Comparison of ENCODE assay signal across 11 mouse cellular contexts in the genomic region with DNA sequence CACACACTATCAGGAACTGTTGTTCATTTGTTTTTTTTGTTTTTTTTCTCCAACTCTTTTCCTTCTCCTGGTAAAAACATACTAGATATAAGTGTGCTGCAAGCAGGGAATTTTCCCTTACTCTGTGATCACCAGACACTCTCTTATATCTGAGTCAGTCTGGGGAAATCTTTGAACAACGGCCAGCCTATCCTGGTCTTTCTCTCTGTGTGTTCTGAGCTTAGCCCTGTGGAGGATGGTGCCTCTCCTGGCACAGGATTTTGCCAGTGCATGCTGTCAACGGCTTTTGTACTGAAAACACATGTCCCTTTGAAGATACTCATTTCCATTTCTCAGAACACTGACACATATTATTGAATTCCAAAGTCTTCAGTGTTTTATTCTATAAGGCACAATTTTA.
DNase-seq lines count a peak whose midpoint lies in the region; ATAC-seq and TF ChIP-seq lines count a peak whose summit lies in the region.
"Had no signal": no experiment of that assay in that cellular context is flagged by ENCODE, and none has a peak within 500 bp of the region (broad histone marks: within the 10 kb centered on the region; RNA-seq: fewer than 3 reads in every experiment).

No protein-coding gene starts in this region.

- H3K27ac ChIP-seq in embryonic facial prominence, embryonic 14.5 days (replicated peaks; ENCODE audit: low read depth, low read length) = no peak overlapping the region
- no peak overlapping the region for H3K27ac ChIP-seq in embryonic facial prominence, embryonic 10.5 days (replicated peaks)
- no peak overlapping the region for H3K27ac ChIP-seq in limb, embryonic 14.5 days (replicated peaks; ENCODE audit: low read depth, low read length)
- no peak overlapping the region for H3K27ac ChIP-seq in limb, embryonic 10.5 days
- H3K27ac ChIP-seq: liver, embryonic 15.5 days had no signal

- DNase-seq in embryonic facial prominence, embryonic 14.5 days (ENCODE audit: low spot score) = peak; percentile 51
- no peak for DNase-seq in embryonic facial prominence, embryonic 10.5 days (ENCODE audit: low spot score)
- DNase-seq in limb, embryonic 14.5 days (ENCODE audit: low spot score) = peak; percentile 25
- no peak for DNase-seq in limb, embryonic 10.5 days (ENCODE audit: low spot score)
- peak; percentile 55 for DNase-seq in layer of hippocampus, adult 9-11 months
- peak; percentile 7 to 31 for DNase-seq in right cerebral cortex, adult 2 months (ENCODE audit: low spot score in 2 of 2)
- no peak for DNase-seq in adrenal gland, adult (ENCODE audit: inconsistent age in 2 of 2, low spot score in 1 of 2)
- no peak for DNase-seq in embryo, embryonic 10 days (ENCODE audit: low spot score)
- DNase-seq: retina, postnatal 1 day had no signal

- H3K9me3 ChIP-seq in embryonic facial prominence, embryonic 14.5 days (ENCODE audit: control insufficient read depth, low read length) = no peaks in the 10 kb centered on the region
- no peaks in the 10 kb centered on the region for H3K9me3 ChIP-seq in embryonic facial prominence, embryonic 10.5 days
- H3K9me3 ChIP-seq in limb, embryonic 14.5 days (ENCODE audit: control insufficient read depth, low read length) = no peaks in the 10 kb centered on the region
- H3K9me3 ChIP-seq in limb, embryonic 10.5 days (replicated peaks) = no peaks in the 10 kb centered on the region
- H3K9me3 ChIP-seq: liver, embryonic 15.5 days had no signal

- no peaks in the 10 kb centered on the region for H3K36me3 ChIP-seq in embryonic facial prominence, embryonic 14.5 days (ENCODE audit: control insufficient read depth, insufficient read depth, low read length)
- no peaks in the 10 kb centered on the region for H3K36me3 ChIP-seq in embryonic facial prominence, embryonic 10.5 days (replicated peaks)
- H3K36me3 ChIP-seq in limb, embryonic 14.5 days (ENCODE audit: control insufficient read depth, insufficient read depth, low read length) = no peaks in the 10 kb centered on the region
- no peaks in the 10 kb centered on the region for H3K36me3 ChIP-seq in limb, embryonic 10.5 days
- H3K36me3 ChIP-seq: liver, embryonic 15.5 days had no signal

- H3K4me2 ChIP-seq in embryonic facial prominence, embryonic 14.5 days (ENCODE audit: low read depth, low read length) = no peak overlapping the region
- H3K4me2 ChIP-seq in limb, embryonic 14.5 days (replicated peaks; ENCODE audit: low read depth, low read length, severe bottlenecking) = no peak overlapping the region
- H3K4me2 ChIP-seq: liver, embryonic 15.5 days had no signal

- H3K27me3 ChIP-seq in embryonic facial prominence, embryonic 14.5 days (replicated peaks; ENCODE audit: control insufficient read depth, insufficient read depth, low read length) = no peaks in the 10 kb centered on the region
- H3K27me3 ChIP-seq in embryonic facial prominence, embryonic 10.5 days (replicated peaks; ENCODE audit: low read depth, poor library complexity, severe bottlenecking) = no peaks in the 10 kb centered on the region
- no peaks in the 10 kb centered on the region for H3K27me3 ChIP-seq in limb, embryonic 14.5 days (ENCODE audit: control insufficient read depth, insufficient read depth, low read length)
- no peaks in the 10 kb centered on the region for H3K27me3 ChIP-seq in limb, embryonic 10.5 days (ENCODE audit: low read depth, poor library complexity, severe bottlenecking)
- H3K27me3 ChIP-seq: liver, embryonic 15.5 days; Patski had no signal

- H3K9ac ChIP-seq in embryonic facial prominence, embryonic 14.5 days (ENCODE audit: low read depth, low read length) = no peak overlapping the region
- H3K9ac ChIP-seq in limb, embryonic 14.5 days (ENCODE audit: low read depth, low read length, severe bottlenecking) = no peak overlapping the region
- H3K9ac ChIP-seq: liver, embryonic 15.5 days had no signal

- H3K4me1 ChIP-seq in embryonic facial prominence, embryonic 14.5 days (ENCODE audit: control insufficient read depth, insufficient read depth, low read length) = no peaks in the 10 kb centered on the region
- H3K4me1 ChIP-seq in embryonic facial prominence, embryonic 10.5 days = no peaks in the 10 kb centered on the region
- H3K4me1 ChIP-seq in limb, embryonic 14.5 days (ENCODE audit: control insufficient read depth, insufficient read depth, low read length) = no peaks in the 10 kb centered on the region
- H3K4me1 ChIP-seq in limb, embryonic 10.5 days = no peaks in the 10 kb centered on the region
- H3K4me1 ChIP-seq: liver, embryonic 15.5 days had no signal

- H3K4me3 ChIP-seq in embryonic facial prominence, embryonic 14.5 days (ENCODE audit: low read depth, low read length) = no peak overlapping the region
- no peak overlapping the region for H3K4me3 ChIP-seq in embryonic facial prominence, embryonic 10.5 days
- no peak overlapping the region for H3K4me3 ChIP-seq in limb, embryonic 14.5 days (replicated peaks; ENCODE audit: low read length)
- no peak overlapping the region for H3K4me3 ChIP-seq in limb, embryonic 10.5 days
- H3K4me3 ChIP-seq: liver, embryonic 15.5 days had no signal

- ATAC-seq in embryonic facial prominence, embryonic 14.5 days (ENCODE audit: low read depth) = no peak
- no peak for ATAC-seq in limb, embryonic 14.5 days (ENCODE audit: low FRiP score, low read depth)
- ATAC-seq: Patski had no signal

- no peak for TF ChIP-seq POLR2A in limb, embryonic 14.5 days (IDR thresholded peaks at IDR 0.05; ENCODE audit: borderline replicate concordance, extremely low read depth, insufficient read depth, insufficient read length)

- WGBS in embryonic facial prominence, embryonic 14.5 days = 29% methylated on average over 2 of the region's 2 CpGs
- WGBS in embryonic facial prominence, embryonic 10.5 days = 56% methylated on average over 2 of the region's 2 CpGs
- 36% methylated on average over 2 of the region's 2 CpGs for WGBS in limb, embryonic 14.5 days
- WGBS in limb, embryonic 10.5 days = 64% methylated on average over 2 of the region's 2 CpGs

Comparison
In these comparisons a context has a peak if more than half of its experiments do, and no peak if none do; other contexts are left out.
1. DNase-seq: peak in embryonic facial prominence, embryonic 14.5 days (single experiment), limb, embryonic 14.5 days (single experiment), layer of hippocampus, adult 9-11 months (single experiment) and right cerebral cortex, adult 2 months (2 of 2); none in embryonic facial prominence, embryonic 10.5 days (single experiment), limb, embryonic 10.5 days (single experiment), adrenal gland, adult (0 of 2) and embryo, embryonic 10 days (single experiment).